Mouse (Mus musculus) cerebellum, adult 11 months (tissue): ENCODE results near the gene Zfp672.
"Not testable (repeated sequence)": the region's sequence is repeated elsewhere in the genome, so short reads cannot be mapped to it uniquely, and the experiment has no call there.

Source experiments
- DNase-seq: peaks from one replicate; pipeline ENCODE4 v3.0.0; 2022

Zfp672 gene

DNA sequence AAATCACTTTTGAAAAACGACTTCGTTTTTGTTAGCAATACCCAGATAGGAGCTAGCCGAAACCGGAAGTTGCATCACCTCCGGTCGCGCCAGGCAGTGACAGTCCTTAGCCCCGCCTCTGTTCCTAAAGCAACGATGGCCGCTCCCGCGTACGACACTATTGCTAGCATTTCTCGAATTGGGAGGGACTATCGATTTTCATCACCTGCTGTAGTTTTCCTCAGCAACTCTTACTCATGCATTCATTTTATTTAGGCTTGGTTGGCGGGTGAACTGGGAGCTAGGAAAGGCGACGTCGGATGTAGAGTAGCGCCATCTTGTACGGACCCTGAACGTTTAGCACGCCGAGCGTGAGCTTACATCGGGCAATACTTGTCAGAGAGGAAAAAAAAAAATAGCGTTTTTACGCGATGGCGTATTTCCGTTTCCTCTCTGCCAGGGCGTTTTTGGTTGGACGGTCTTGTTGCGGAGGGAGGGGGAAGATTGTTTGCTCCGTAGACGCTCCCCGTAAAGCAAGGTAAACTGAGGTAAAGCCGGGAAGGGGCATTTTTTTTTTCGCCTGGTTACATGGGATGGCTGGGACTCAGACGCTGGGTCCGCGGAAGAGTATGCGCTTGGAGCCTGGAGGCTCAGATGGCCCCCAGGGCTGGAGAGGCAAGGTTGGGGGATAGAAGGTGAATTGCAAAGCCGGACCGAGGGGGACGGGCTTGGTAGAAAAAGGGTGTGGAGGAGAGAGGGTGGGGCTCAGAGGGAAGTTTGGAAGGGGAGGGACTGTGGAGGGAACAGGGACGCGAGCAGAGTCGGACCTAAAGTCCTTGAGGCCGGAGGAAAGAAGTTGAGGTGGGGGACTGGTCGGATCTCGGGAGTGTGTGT, at the start of gene Zfp672, which contains the start of gene Sh3bp5l:
Gene Zfp672 (minus strand): TSS at position 64 of the 873 bp plus-strand sequence.
Gene Sh3bp5l (plus strand): TSS at position 449 of the 873 bp plus-strand sequence.
- peak; percentile 85 for DNase-seq

DNA sequence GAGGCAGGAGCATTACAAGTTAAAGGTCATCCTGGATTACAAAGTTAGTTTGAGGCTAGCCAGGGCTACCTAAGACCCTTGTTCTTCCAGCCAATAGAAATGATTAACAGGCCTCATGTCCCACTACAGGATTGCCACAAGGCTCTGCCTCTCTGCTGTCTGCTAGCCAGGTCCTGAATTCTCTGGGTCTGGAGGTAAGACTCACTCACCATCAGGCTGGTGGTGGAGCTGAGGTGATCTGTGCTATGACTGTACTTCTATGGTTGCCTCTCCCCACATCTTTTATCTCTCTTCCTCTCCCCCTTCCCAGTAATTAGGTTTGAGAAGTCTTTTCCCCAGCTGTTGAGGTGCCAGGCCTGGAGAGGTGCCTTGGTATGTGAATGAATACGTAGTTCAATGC, 49.4 kb upstream of the Zfp672 start:
- no peak for DNase-seq

DNA sequence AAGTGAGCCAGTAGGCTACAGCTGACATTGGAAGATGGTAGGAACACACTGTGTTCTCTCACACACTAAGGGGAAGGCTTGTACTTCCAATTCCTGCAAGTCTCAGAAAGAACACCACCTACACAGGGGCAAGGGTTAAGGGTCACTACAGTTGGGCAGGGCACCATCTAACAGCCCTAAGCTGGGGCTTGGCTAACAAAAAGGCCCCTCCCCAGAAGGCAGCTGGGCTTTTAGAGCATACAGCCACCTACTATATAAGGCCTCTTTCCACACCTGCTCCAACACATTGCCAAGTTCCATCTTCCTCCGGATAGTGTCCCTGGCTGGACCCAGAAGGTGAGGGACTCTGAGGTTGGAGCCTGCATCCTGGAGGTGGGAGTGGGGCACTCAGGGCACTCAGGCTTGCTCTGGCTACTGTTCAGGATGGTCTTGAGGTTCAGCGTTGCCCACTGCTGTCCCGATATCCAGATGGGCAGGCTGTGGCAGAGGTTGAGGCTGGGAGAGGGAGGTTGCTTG, 48.7 kb upstream of the Zfp672 start, which contains the start of gene Lypd8:
Gene Lypd8 (plus strand): TSS at position 281 of the 516 bp plus-strand sequence.
- DNase-seq: no peak

DNA sequence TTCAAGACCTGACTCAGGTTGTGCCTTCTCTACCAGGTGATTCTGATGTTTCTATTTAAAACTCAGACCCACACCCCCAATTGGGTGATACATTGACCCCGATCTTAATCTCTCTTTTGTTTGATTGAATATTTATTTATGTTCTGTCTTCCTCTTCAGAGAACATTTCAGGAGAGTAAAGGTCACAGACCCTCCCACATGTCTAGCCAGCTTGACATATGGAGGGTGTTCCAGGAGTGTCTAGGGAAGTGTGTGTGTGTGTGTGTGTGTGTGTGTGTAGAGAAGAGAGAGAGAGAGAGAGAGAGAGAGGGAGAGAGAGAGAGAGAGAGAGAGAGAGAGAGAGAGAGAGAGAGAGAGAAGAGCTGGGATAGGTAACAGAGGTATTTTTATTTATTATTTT, 47.5 kb upstream of the Zfp672 start:
- DNase-seq: no peak

DNA sequence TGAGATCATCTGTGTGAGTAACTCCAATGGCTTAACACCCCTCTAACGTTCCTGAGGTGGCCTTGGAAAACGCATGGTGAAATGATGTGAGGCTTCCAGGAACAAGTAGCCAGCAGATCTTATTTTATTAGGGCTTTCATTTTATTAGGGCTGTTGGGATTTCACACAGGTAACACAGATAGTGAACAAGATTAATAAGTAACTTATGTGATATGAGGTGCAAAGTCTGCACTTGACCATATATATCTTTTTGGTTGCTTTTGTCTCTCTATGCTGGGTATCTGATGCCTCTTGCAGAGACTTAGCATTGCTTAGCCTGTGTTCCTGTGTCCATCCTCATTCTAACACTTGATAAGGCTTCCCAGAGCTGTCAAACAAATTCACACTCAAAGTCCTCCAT, 47.1 kb upstream of the Zfp672 start:
- no peak for DNase-seq

DNA sequence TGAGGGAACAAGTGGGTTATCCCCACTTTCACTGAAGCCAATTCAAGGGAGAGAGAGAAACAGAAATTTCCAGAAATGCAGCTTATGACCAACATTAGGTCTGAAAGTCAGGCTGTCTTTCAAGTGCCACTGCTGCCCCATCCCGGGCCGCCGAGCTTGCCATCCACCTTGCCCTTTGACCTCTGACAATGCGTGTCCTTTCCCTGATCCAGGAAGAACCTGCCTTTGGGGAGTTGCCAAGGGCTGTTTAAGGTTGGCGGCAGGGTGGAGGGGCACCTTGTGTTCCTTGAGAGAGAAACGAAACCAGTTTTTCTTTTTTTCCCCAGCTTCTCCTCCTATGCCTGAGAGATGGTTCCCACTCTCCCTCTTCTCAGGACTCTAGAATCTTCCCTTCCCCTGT, 36.1 kb upstream of the Zfp672 start:
- not testable (repeated sequence) for DNase-seq

DNA sequence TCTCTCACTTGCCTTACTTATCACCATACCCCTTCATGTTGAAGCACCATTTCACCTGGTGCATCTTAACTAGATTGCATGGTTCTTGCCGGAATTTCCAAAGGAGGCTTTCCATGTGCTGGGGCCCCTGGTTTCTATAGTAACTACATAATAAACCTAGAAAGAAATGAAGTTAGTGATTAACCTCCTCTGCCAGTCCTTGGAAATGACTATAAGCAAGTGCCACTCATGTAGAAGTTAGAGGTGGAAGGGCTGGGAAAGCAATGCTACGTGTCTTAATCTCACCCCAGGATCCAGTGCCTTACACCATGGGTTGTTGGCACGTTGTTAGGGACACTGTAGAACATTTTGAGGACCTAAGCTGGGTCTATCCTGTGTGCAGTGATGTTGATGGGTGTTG, 34.3 kb upstream of the Zfp672 start:
- no peak for DNase-seq

DNA sequence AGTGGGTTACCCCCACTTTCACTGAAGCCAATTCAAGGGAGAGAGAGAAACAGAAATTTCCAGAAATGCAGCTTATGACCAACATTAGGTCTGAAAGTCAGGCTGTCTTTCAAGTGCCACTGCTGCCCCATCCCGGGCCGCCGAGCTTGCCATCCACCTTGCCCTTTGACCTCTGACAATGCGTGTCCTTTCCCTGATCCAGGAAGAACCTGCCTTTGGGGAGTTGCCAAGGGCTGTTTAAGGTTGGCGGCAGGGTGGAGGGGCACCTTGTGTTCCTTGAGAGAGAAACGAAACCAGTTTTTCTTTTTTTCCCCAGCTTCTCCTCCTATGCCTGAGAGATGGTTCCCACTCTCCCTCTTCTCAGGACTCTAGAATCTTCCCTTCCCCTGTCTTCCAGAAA, 32.4 kb upstream of the Zfp672 start:
- not testable (repeated sequence) for DNase-seq

DNA sequence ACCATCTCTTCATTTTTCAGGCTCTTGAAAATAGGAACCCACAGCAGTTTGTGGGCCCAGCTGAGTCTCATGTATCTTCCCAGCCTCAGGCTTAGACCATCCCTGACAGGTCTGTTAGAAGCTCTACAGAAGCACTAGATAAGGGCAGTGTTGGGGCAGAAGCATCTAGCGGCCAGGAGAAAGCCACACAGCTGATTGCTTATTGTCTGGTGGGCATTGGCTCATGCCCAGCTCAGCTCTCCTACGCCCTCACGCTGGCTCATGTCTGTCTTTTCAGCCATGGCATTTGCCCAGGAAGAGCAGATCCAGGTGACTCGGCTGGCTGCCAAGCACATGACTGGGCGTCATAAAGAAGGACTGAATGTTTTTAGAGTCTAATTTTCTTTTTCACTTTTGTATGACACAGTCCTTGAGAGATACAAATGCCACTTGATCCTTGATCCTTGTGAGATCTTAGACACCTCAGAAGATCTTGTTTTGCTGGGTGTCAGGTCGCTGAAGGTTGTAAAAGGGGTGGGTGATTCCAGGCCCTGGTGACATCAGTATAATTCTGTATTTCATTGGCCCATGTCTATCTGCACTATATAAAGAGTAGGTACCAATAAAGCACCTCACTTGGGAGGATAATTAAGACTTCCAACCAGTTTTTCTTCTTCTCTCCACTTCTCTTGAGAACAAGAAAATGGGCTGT, 27.9 kb upstream of the Zfp672 start:
- DNase-seq: no peak

DNA sequence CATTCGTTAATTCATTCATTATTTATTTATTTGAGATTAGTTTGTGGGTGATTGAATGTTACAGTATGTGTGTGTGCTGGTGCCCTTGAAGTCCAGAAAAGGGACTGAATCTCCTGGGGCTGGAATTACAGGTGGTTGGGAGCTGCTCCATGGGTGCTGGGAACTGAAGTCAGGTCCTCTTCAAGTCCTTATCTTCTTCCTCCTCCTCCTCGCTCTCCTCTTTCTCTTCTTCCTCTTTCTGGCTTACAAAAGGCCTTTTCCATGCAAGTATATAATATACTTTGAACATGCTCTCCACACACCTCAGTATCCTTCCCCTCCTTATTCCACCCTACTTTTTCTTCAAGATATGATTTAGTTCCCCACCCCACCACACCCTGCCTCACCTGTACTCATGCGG, 26.9 kb upstream of the Zfp672 start:
- DNase-seq: no peak

DNA sequence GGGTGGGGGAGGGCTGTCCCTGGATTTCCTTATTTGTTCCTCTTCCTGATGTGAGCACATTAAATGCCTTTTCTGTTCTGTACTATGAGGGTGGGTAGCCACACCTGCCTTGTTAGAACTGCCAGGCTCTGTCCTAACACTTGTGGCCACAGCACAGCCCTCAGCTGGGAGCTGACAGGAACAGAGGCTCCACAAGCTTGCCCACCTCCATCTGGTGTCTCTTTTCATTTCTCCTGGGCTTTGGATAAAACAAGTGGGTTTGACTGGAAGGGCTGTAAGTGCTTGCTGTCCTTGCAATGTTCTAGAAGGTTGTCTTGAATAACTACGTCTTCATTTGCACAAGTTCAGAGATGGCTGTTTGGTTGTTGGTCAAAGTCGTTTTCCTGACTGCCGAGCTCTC, 24.8 kb upstream of the Zfp672 start:
- no peak for DNase-seq

DNA sequence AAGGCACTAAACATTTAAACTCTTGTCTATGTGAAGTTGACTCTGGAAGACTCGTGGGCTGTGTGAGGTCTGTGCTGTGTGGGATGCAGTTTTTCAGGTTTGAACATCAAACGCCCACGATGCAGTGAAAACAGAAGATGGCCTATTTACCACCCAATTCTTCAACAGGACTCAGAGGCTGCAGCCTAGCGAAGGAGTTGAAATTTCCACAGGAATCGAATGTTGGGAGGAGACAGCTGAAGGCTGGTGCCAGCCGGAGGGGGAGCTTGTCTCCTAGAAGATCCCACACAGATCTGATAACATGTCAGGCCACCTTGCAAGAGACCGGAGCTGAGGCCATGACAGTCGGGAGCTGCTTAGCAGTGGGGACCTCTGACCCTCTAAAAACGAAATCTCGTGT, 24.3 kb upstream of the Zfp672 start:
- no peak for DNase-seq

DNA sequence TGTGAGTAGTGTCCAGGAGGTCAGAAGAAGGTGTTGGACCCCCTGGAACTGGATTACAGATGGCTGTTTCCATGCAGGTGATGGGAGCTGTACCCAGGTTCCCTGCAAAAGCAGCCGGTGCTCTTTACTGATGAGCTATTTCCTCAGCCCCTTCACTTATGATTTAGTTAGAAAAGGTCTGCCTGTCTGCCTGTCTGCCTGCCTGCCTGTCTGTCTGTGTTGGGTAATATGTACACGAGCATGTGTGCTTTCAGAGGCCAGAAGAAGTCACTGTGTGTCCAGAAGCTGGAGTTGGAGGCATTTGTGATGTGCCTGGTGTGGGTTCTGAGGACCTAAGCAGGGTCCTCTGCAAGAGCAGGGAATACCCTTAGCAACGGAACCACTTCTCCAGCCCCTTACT, 23.6 kb upstream of the Zfp672 start:
- no peak for DNase-seq

DNA sequence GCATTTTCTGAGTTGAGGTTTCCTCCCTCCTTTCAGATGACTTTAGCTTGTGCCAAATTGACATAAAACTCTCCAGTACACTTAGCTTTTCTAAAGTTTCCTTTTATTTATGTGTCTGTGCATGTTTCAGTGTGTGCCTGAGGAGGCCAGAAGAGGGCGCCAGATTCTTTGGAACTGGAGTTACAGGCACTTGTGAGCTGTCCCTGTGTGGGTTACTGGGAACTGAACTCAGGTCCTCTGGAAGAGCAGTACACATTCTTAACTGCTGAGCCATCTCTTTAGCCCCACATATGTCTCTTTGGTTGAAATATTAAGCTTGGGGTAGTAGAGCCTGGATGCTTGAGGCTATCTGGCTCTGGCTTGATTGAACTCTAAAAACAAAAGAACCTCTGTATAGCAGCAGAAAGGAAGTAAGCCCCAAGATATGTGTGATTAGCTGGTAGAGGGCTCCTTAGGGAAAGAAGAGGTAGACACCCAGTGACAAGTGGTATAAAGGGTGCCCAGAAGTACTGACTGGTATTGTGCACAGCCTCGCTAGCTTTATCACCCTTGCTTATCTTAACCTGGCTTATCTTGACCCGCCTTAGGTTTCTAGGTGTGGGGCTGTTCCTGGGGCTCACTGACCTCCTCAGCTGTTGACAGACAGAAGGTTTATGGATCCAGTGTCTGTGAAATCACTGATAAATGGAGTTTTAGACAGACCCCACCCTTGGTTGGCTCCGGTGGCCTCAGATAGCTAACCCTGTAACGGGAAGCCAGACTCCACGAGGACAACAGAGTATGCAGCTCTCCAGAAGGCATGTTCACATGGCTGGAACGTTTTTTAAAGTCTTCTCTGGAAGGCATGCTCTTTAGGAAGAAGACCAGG, 22.8 kb upstream of the Zfp672 start:
- DNase-seq: no peak

DNA sequence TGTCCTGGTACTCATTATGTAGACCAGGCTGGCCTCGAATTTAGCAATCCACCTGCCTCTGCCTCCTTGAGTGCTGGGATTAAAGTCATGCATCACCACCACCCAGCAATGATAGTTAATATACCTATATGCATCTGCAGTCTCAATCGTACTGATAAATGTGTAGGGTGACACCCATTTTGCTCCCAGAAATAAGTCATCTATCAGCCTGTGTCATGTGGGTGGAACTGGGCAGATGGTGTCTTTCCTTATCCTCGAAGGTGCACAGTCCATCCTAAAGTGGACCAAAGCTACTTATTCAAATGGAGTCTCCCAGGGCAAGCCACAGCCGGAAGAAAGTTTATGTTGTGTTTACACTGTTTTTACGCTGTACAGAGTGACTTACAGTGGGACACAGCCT, 21.0 kb upstream of the Zfp672 start:
- DNase-seq: no peak

DNA sequence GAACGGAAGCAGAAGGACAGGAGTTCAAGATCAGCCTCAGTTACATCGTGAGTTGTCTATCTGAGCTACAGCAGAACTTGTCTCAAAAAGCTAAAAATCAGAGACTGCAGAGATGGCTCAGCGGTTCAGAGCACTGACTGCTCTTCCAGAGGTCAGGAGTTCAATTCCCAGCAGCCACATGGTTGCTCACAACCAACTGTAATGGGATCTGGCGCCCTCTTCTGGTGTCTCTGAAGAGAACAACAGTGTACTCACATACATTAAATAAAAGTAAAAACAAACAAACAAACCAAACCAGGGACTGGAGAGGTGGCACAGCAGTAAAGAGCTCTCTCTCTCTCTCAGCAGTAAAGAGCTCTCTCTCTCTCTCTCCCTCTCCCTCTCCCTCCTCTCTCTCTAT, 20.5 kb upstream of the Zfp672 start:
- DNase-seq: no peak

DNA sequence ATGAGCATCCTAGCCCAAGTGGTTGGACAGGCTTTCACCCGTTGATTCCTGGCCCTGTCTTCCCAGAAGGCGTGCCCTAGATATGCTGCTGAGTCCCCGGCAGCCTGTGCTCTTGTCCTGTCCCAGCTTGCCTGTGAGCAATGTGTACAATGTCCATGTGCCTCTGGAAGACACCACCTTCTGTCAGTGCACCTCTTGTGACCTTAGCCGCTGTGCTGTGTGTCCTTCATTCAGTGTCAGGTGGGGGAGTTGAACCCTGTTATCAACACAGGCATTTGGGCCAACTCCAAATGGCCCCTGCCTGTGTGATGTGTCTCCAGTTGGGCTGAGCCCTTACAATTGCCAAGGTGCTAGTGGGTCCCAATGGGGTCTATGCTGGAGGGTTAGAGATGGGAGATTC, 16.6 kb upstream of the Zfp672 start:
- no peak for DNase-seq

DNA sequence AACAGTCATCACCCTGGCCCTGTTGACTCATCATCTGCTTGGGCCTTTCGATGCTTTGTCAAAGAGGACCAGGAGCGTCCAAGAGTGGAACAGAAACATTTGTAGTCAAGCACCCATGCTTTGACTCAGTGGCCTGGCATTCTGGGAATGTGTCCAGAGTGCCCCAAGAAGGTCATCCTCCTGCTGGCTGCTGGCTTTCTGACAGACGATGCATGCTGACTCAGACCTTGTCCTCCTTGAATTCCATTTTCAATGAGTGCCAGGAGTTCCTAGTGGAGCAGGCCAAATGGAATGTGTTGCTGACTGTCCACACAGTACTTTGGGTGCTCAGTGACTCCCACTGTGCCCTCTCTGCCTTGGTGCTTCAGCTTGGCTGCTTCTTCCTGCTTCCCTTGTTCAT, 4.6 kb upstream of the Zfp672 start:
- peak; percentile 28 for DNase-seq

DNA sequence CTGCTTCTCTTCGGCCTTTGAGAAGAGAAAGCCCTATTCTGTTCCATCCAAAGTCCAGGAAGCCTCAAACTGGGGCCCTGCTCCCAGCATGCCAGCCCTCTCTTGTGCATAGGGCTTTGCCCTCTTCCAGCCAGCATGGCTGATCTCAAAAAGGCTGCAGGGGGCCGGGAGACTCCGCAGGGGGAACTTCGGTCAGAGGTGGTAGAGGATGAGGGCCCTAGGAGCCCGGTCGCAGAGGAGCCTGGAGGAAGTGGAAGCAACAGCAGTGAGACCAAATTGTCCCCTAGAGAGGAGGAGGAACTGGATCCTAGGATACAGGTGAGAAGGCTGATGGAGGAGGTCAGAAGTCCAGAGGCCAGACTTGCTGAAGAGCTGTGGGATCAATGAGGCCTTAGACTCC, 1.4 kb upstream of the Zfp672 start:
- peak; percentile 37 for DNase-seq

DNA sequence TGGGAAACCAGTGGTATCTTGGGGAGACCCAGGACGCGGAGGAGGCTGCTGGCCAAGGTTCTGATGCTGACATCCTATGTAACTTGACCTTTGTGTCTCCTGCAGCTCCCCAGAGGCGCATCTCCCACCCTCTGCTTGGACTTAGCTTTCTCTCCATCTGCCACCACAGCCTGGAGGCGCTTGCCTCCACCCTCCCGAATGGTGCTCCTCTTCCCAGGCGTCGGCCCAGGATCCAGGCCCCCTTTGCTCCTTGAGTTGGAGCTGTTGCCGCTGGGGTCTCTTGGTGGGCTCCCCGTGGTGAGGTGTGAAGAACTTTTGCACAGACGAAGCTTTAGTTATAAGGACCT, 983 bp upstream of the Zfp672 start:
- peak; percentile 49 for DNase-seq

DNA sequence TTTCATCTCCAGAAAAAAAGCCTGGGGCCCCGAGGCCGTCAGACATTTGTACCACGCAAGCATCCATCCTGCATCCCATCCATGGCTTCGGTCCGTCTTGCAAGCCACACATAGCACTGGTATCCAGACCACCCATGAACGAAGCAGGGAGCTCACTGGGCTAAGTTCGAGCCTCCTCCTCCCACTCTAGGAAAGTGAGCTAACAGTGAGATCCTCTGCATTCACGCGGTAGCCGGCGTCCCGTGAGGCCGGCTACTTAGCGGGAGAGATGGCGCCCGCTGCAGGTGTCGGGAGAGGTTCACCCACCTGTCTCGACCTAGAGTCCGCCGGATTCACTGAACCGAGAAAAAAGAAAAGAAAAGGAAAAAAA, 248 bp downstream of the Zfp672 start:
- no peak for DNase-seq

DNA sequence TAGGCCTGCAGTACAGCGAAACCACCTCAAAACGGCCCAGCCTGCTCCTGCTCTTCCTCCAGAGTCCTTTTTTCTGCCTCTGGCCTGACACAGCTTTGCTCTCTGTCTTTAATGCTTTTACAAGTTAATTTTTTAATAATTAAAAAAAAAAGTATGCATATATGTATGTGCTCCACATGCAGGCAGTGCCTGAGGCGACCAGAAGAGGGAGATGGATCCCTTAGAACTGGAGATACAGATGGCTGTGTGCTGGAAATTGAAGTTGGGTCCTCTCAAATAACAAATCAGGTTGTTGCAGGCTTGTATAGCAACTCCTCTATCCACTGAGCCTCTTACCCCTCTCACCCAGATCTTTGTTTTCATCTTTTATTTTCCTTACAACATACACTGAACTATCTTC, 3.4 kb downstream of the Zfp672 start:
- DNase-seq: no peak

DNA sequence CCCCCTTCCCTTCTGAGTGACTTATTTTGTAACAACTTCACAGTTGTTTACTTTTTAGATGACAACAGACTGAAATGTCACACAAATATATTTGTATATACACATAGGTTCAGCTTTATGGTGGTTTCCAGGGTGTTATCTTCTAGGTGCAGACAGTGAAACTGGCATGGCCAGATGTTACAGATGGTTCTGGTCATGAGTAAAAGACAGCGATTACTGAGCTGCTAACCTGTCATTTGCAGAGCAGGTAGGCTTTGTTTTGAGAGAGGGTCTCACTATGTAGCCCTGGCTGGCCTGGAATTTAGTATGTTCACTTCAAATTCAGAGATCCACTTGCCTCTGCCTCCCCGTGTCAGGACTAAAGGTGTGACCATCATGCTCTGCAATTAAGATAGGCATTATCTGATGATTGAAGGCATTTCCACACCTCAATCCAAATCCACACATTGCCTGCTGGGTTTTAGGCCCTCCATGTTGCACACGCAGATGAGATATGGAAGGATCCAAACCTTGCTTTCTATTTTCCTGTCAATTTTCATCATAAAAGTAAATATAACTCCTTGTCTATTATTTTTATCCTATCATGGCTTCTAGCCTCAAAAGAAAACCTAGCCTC, 5.4 kb downstream of the Zfp672 start:
- no peak for DNase-seq
